Mouse (Mus musculus) cerebellum, postnatal 14 days (tissue): ENCODE data around the gene C1ql2.

ENCODE experiments used
- DNase-seq, 2 experiments: peaks; one replicate each; pipeline ENCODE4 v3.0.0; 2021; ENCODE audit warnings: mixed read lengths in 2 of 2

Gene C1ql2

GRCm38 (mm10) chr1:120389734-120390133 lies 49.4 kb downstream of the C1ql2 start:
- no peak for DNase-seq

DNA sequence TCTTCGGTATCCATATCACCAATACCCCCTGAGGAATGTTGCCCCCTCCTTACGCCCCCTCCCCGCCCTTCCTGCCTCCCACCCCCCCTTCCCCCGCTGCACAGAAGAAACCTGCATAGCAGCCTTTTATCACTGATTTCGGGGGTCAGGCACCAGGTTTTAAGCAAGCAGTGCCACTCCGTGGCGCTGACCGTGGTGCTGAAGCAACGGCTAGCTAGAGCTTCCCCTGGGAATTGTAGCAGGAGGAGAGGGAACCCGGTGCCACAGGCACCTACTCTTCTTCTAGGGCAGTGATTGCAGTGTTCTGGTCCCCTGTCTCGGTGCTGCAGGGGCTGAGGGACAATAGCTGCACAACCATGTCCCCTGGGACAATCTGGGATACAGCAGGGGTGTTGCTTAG lies 50.0 kb downstream of the C1ql2 start:
- DNase-seq = peak in 1 of 2 experiments; percentile 8
